Mouse (Mus musculus) granulocyte monocyte progenitor cell, adult 5-6 weeks (primary cell): Measurements from ENCODE around the gene Flt1. TPM values are rescaled to one million over a fixed set of nuclear protein-coding genes. Genes with fewer than 3 reads are reported as not detected.
A peak's percentile ranks its signal among the peaks of the same experiment; 100 is the strongest.
"Not testable (repeated sequence)": the region's sequence is repeated elsewhere in the genome, so short reads cannot be mapped to it uniquely, and the experiment has no call there.

Source experiments
- ATAC-seq: replicated peaks from 2 replicates; pipeline ENCODE4 v1.8.0; 2016; ENCODE audit warnings: mild to moderate bottlenecking, moderate TSS enrichment, inconsistent platforms; ENCODE audit not compliant: poor library complexity, severe bottlenecking
- total RNA-seq, 2 experiments: library from RNA; stranded (forward) in 1 of 2; stranded (reverse) in 1 of 2; fragments of 200-712, 200-1000 nt in 1 of 2; fragments of >200 nt in 1 of 2; fragmentation: Nextera tagmentation in 1 of 2; gene quantifications; 2 replicates each; pipeline ENCODE4 v1.2.3; 2014 to 2017

Gene Flt1
- total RNA-seq, 2 experiments from 2014 or later: 3.4 to 3.7 TPM

GRCm38 (mm10) chr5:147566335-147566734 lies 159.5 kb downstream of the Flt1 start:
- ATAC-seq: no peak

GRCm38 (mm10) chr5:147565444-147565843 lies 160.4 kb downstream of the Flt1 start:
- ATAC-seq: no peak

GRCm38 (mm10) chr5:147564140-147564590 lies 161.6 kb downstream of the Flt1 start:
- peak; percentile 76 for ATAC-seq

GRCm38 (mm10) chr5:147563511-147564139 lies 162.2 kb downstream of the Flt1 start:
- ATAC-seq: peak; percentile 47

- ATAC-seq: not testable (repeated sequence)
These were observed 168.2 kb downstream of the Flt1 start for GRCm38 (mm10) chr5:147557641-147558040.

- ATAC-seq: no peak
These were observed 173.8 kb downstream of the Flt1 start for GRCm38 (mm10) chr5:147551879-147552627.

GRCm38 (mm10) chr5:147549016-147549755 lies 176.6 kb downstream of the Flt1 start:
- no peak for ATAC-seq

- 0 out of 2 replicates have a peak, but pooled peaks have one; percentile 44 for ATAC-seq
These were observed 180.0 kb downstream of the Flt1 start for GRCm38 (mm10) chr5:147545731-147546241.

GRCm38 (mm10) chr5:147542291-147542690 lies 183.5 kb downstream of the Flt1 start:
- ATAC-seq: peak; percentile 71

- ATAC-seq: peak; percentile 45
These were observed 186.0 kb downstream of the Flt1 start for GRCm38 (mm10) chr5:147539815-147540214.

- no peak for ATAC-seq
These were observed 186.4 kb downstream of the Flt1 start for GRCm38 (mm10) chr5:147539409-147539808.

GRCm38 (mm10) chr5:147532031-147532430 lies 193.8 kb downstream of the Flt1 start:
- ATAC-seq: peak; percentile 26; the same call in 1 of the 2 replicates

- ATAC-seq: peak; percentile 94
These were observed 198.0 kb downstream of the Flt1 start for GRCm38 (mm10) chr5:147527788-147528187.

- peak; percentile 64 for ATAC-seq
These were observed 198.8 kb downstream of the Flt1 start for GRCm38 (mm10) chr5:147527006-147527405.

Other genes with a start within 250 kb of the Flt1 start
- 189 and 198 TPM in 2 replicates for gene Pomp, start 134.4 kb upstream of the Flt1 start, total RNA-seq (2014; fragmentation: Nextera tagmentation)
- gene Pomp, start 134.4 kb upstream of the Flt1 start, total RNA-seq (2017): 144 and 173 TPM in 2 replicates
- gene Slc46a3, start 168.8 kb upstream of the Flt1 start, total RNA-seq (2014; fragmentation: Nextera tagmentation): 0.38 and 2.4 TPM in 2 replicates
- gene Slc46a3, start 168.8 kb upstream of the Flt1 start, total RNA-seq (2017): 0.82 and 1.2 TPM in 2 replicates
- gene Mtus2, start 231.3 kb upstream of the Flt1 start, total RNA-seq (2014; fragmentation: Nextera tagmentation): 1.2 and 2.2 TPM in 2 replicates
- gene Mtus2, start 231.3 kb upstream of the Flt1 start, total RNA-seq (2017): 0.82 and 1.1 TPM in 2 replicates